ENCODE assay signal across 18 mouse cellular contexts in the genomic region with DNA sequence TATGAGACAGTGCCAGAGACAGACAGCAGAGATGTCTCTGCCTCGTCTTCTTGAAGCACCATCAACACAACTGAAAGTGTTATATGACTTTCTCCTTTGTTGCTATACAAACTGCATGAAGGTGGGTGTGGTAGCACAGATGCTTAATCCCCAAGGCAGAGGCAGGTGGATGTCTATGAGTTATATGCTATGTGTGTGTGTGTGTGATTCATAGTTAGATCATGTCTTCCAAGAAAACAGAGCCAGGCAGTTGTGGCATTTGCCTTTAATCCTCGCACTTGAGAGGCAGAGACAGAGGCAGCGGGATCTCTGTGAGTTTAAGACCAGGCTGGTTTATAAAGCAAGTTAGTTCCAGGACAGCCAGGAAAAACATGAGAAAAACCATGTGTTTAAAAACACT.
"Had no signal": no experiment of that assay in that cellular context is flagged by ENCODE, and none has a peak within 500 bp of the region (broad histone marks: within the 10 kb centered on the region; RNA-seq: fewer than 3 reads in every experiment).

No protein-coding gene starts in this region.

- H3K36me3 ChIP-seq: liver, embryonic 15.5 days; lung, embryonic 15.5 days; midbrain, embryonic 12.5 days; neural tube, embryonic 13.5 days; neural tube, embryonic 15.5 days; stomach, embryonic 15.5 days had no signal

- H3K27me3 ChIP-seq: liver, embryonic 15.5 days; lung, embryonic 15.5 days; midbrain, embryonic 12.5 days; neural tube, embryonic 13.5 days; neural tube, embryonic 15.5 days; stomach, embryonic 15.5 days had no signal

- DNase-seq: liver, postnatal 0 days; lung, adult 2 months; lung, postnatal 4 days; midbrain, embryonic 14.5 days; retina, postnatal 1 day; right cerebral cortex, adult 18-20 months; right cerebral cortex, postnatal 25 days; thymus, adult 2 months; thymus, postnatal 25 days; thymus, postnatal 4 days had no signal

- H3K4me3 ChIP-seq: liver, embryonic 15.5 days; lung, embryonic 15.5 days; midbrain, embryonic 10.5 days; midbrain, embryonic 12.5 days; neural tube, embryonic 13.5 days; neural tube, embryonic 15.5 days; stomach, embryonic 15.5 days had no signal

- H3K4me1 ChIP-seq: stomach, embryonic 15.5 days had no signal

- H3K27ac ChIP-seq: liver, embryonic 15.5 days; lung, embryonic 15.5 days; midbrain, embryonic 10.5 days; midbrain, embryonic 12.5 days; neural tube, embryonic 13.5 days; neural tube, embryonic 15.5 days; stomach, embryonic 15.5 days; stomach, postnatal 0 days had no signal

- H3K4me2 ChIP-seq: liver, embryonic 15.5 days; lung, embryonic 15.5 days; midbrain, embryonic 12.5 days; neural tube, embryonic 13.5 days; neural tube, embryonic 15.5 days; stomach, embryonic 15.5 days had no signal
